Mouse (Mus musculus) thymus, postnatal 14 days (tissue): ENCODE data around the gene Sec22b.
A peak's percentile ranks its signal among the peaks of the same experiment; 100 is the strongest.

Experiments
- DNase-seq: peaks from one replicate; pipeline ENCODE4 v3.0.0; 2021

Sec22b gene

GRCm38 (mm10) chr3:97900516-97901490 is at the start of gene Sec22b:
Sec22b (plus strand) TSS chr3:97901190.
- peak; percentile 88 for DNase-seq

- DNase-seq, result no peak
These were observed 49.2 kb upstream of the Sec22b start for GRCm38 (mm10) chr3:97851803-97852202.

GRCm38 (mm10) chr3:97854575-97855384 is 46.2 kb upstream of the Sec22b start:
- no peak for DNase-seq

- DNase-seq, result no peak
These were observed 41.6 kb upstream of the Sec22b start for GRCm38 (mm10) chr3:97859400-97859799.

- no peak for DNase-seq
These were observed 40.1 kb upstream of the Sec22b start for GRCm38 (mm10) chr3:97860820-97861451.

- DNase-seq, result no peak
These were observed 34.3 kb upstream of the Sec22b start for GRCm38 (mm10) chr3:97866696-97867095.

- peak; percentile 6 for DNase-seq
These were observed 33.6 kb upstream of the Sec22b start for GRCm38 (mm10) chr3:97867221-97868023.

GRCm38 (mm10) chr3:97868024-97868689 is 32.8 kb upstream of the Sec22b start:
- DNase-seq, result peak; percentile 63

- no peak for DNase-seq
These were observed 32.3 kb upstream of the Sec22b start for GRCm38 (mm10) chr3:97868733-97869132.

GRCm38 (mm10) chr3:97869730-97870129 is 31.3 kb upstream of the Sec22b start:
- DNase-seq, result no peak

- DNase-seq, result no peak
These were observed 26.2 kb upstream of the Sec22b start for GRCm38 (mm10) chr3:97874777-97875176.

GRCm38 (mm10) chr3:97876259-97876658 is 24.7 kb upstream of the Sec22b start:
- DNase-seq, result no peak

- DNase-seq, result peak; percentile 75
These were observed 21.8 kb upstream of the Sec22b start for GRCm38 (mm10) chr3:97879222-97879621.

- no peak for DNase-seq
These were observed 19.4 kb upstream of the Sec22b start for GRCm38 (mm10) chr3:97881576-97881975.

- no peak for DNase-seq
These were observed 13.2 kb upstream of the Sec22b start for GRCm38 (mm10) chr3:97887785-97888167.

- no peak for DNase-seq
These were observed 12.7 kb upstream of the Sec22b start, which contains the start of gene Pde4dip for GRCm38 (mm10) chr3:97888168-97888901. Pde4dip (minus strand) TSS chr3:97888707.

- DNase-seq, result no peak
These were observed 10.8 kb upstream of the Sec22b start for GRCm38 (mm10) chr3:97890205-97890604.

GRCm38 (mm10) chr3:97894695-97895094 is 6.3 kb upstream of the Sec22b start:
- DNase-seq, result peak; percentile 63

GRCm38 (mm10) chr3:97898381-97898780 is 2.6 kb upstream of the Sec22b start:
- DNase-seq, result no peak

GRCm38 (mm10) chr3:97901586-97901985 is 596 bp downstream of the Sec22b start:
- DNase-seq, result no peak

- no peak for DNase-seq
These were observed 8.7 kb downstream of the Sec22b start for GRCm38 (mm10) chr3:97909737-97910136.
